Mouse (Mus musculus): Measurements from ENCODE around the gene Ivns1abp. TPM values are rescaled to one million over a fixed set of nuclear protein-coding genes. Genes with fewer than 3 reads are reported as not detected.
A peak's percentile ranks its signal among the peaks of the same experiment; 100 is the strongest.

Gene Ivns1abp
- total and polyA plus RNA-seq, 2 experiments from 2014 or later, result 121 to 140 TPM

- Histone ChIP-seq H3K4me3 (ENCODE audit: low read length) (no peak overlapping the region), H3K36me3 (ENCODE audit: insufficient read depth, low read length) (no peaks in the 10 kb centered on the region), H3K9me3 (ENCODE audit: low read length) (no peaks in the 10 kb centered on the region), H3K9ac (replicated peaks; ENCODE audit: low read length) (no peak overlapping the region), H3K4me2 (ENCODE audit: low read depth, low read length) (no peak overlapping the region), H3K27ac (no peak overlapping the region), H3K27me3 (ENCODE audit: insufficient read depth, low read length) (no peaks in the 10 kb centered on the region), H3K4me1 (ENCODE audit: insufficient read depth, low read length) (no peaks in the 10 kb centered on the region)
- 80% methylated on average over 7 of the region's 7 CpGs for WGBS
- no peak for DNase-seq (ENCODE audit: low spot score)
- ATAC-seq, result no peak
- TF ChIP-seq CTCF (IDR thresholded peaks at IDR 0.05; ENCODE audit: low read depth), result no peak
These were observed 25.0 kb upstream of the Ivns1abp start for GRCm38 (mm10) chr1:151319267-151319666.

- 64% methylated on average over 4 of the region's 4 CpGs for WGBS
- no peak for TF ChIP-seq CTCF (IDR thresholded peaks at IDR 0.05; ENCODE audit: low read depth)
- ATAC-seq, result no peak
- Histone ChIP-seq H3K9me3 (ENCODE audit: low read length) (no peaks in the 10 kb centered on the region), H3K9ac (replicated peaks; ENCODE audit: low read length) (no peak overlapping the region), H3K4me1 (ENCODE audit: insufficient read depth, low read length) (no peaks in the 10 kb centered on the region), H3K36me3 (ENCODE audit: insufficient read depth, low read length) (no peaks in the 10 kb centered on the region), H3K4me3 (ENCODE audit: low read length) (no peak overlapping the region), H3K27me3 (ENCODE audit: insufficient read depth, low read length) (no peaks in the 10 kb centered on the region), H3K4me2 (ENCODE audit: low read depth, low read length) (no peak overlapping the region), H3K27ac (no peak overlapping the region)
- DNase-seq (ENCODE audit: low spot score), result no peak
These were observed 23.9 kb upstream of the Ivns1abp start for GRCm38 (mm10) chr1:151320408-151320807.

GRCm38 (mm10) chr1:151325328-151325727, 18.9 kb upstream of the Ivns1abp start:
- no peak overlapping the region for H3K4me2 ChIP-seq (ENCODE audit: low read depth, low read length)
- no peaks in the 10 kb centered on the region for H3K27me3 ChIP-seq (ENCODE audit: insufficient read depth, low read length)
- no peaks in the 10 kb centered on the region for H3K4me1 ChIP-seq (ENCODE audit: insufficient read depth, low read length)
- H3K27ac ChIP-seq, result no peak overlapping the region
- no peaks in the 10 kb centered on the region for H3K9me3 ChIP-seq (ENCODE audit: low read length)
- H3K4me3 ChIP-seq (ENCODE audit: low read length), result no peak overlapping the region
- WGBS, result 85% methylated on average over 1 of the region's 1 CpGs
- no peaks in the 10 kb centered on the region for H3K36me3 ChIP-seq (ENCODE audit: insufficient read depth, low read length)
- no peak for DNase-seq (ENCODE audit: low spot score)
- H3K9ac ChIP-seq (replicated peaks; ENCODE audit: low read length), result no peak overlapping the region
- TF ChIP-seq CTCF (IDR thresholded peaks at IDR 0.05; ENCODE audit: low read depth), result no peak
- ATAC-seq, result no peak

GRCm38 (mm10) chr1:151328341-151329097, 15.8 kb upstream of the Ivns1abp start:
- Histone ChIP-seq H3K4me3 (ENCODE audit: low read length) (no peak overlapping the region), H3K9me3 (ENCODE audit: low read length) (no peaks in the 10 kb centered on the region), H3K27me3 (ENCODE audit: insufficient read depth, low read length) (no peaks in the 10 kb centered on the region), H3K4me2 (ENCODE audit: low read depth, low read length) (no peak overlapping the region), H3K36me3 (ENCODE audit: insufficient read depth, low read length) (no peaks in the 10 kb centered on the region), H3K4me1 (ENCODE audit: insufficient read depth, low read length) (no peaks in the 10 kb centered on the region), H3K27ac (no peak overlapping the region), H3K9ac (replicated peaks; ENCODE audit: low read length) (no peak overlapping the region)
- DNase-seq (ENCODE audit: low spot score), result no peak
- ATAC-seq, result no peak
- no peak for TF ChIP-seq CTCF (IDR thresholded peaks at IDR 0.05; ENCODE audit: low read depth)
- WGBS, result 86% methylated on average over 14 of the region's 14 CpGs

GRCm38 (mm10) chr1:151329601-151330000, 14.7 kb upstream of the Ivns1abp start:
- ATAC-seq, result no peak
- whole genome bisulfite sequencing, result 83% methylated on average over 7 of the region's 7 CpGs
- no peak overlapping the region for H3K4me2 ChIP-seq (ENCODE audit: low read depth, low read length)

GRCm38 (mm10) chr1:151332819-151333218, 11.5 kb upstream of the Ivns1abp start:
- no peak overlapping the region for H3K4me2 ChIP-seq (ENCODE audit: low read depth, low read length)
- no peaks in the 10 kb centered on the region for H3K4me1 ChIP-seq (ENCODE audit: insufficient read depth, low read length)
- 96% methylated on average over 3 of the region's 3 CpGs for WGBS
- H3K36me3 ChIP-seq (ENCODE audit: insufficient read depth, low read length), result no peaks in the 10 kb centered on the region
- no peak overlapping the region for H3K4me3 ChIP-seq (ENCODE audit: low read length)
- no peak overlapping the region for H3K9ac ChIP-seq (replicated peaks; ENCODE audit: low read length)
- H3K27me3 ChIP-seq (ENCODE audit: insufficient read depth, low read length), result no peaks in the 10 kb centered on the region
- no peak overlapping the region for H3K27ac ChIP-seq
- ATAC-seq, result no peak
- no peak for TF ChIP-seq CTCF (IDR thresholded peaks at IDR 0.05; ENCODE audit: low read depth)
- no peak for DNase-seq (ENCODE audit: low spot score)
- H3K9me3 ChIP-seq (ENCODE audit: low read length), result no peaks in the 10 kb centered on the region

More at GRCm38 (mm10) chr1:151329601-151330000, 14.7 kb upstream of the Ivns1abp start:
- no peak overlapping the region for H3K4me3 ChIP-seq (ENCODE audit: low read length)
- H3K4me1 ChIP-seq (ENCODE audit: insufficient read depth, low read length), result no peaks in the 10 kb centered on the region
- no peaks in the 10 kb centered on the region for H3K36me3 ChIP-seq (ENCODE audit: insufficient read depth, low read length)
- H3K27ac ChIP-seq, result no peak overlapping the region
- no peak overlapping the region for H3K9ac ChIP-seq (replicated peaks; ENCODE audit: low read length)
- H3K27me3 ChIP-seq (ENCODE audit: insufficient read depth, low read length), result no peaks in the 10 kb centered on the region
- no peak for TF ChIP-seq CTCF (IDR thresholded peaks at IDR 0.05; ENCODE audit: low read depth)
- no peaks in the 10 kb centered on the region for H3K9me3 ChIP-seq (ENCODE audit: low read length)
- DNase-seq (ENCODE audit: low spot score), result no peak

- no peak for TF ChIP-seq CTCF (IDR thresholded peaks at IDR 0.05; ENCODE audit: low read depth)
- ATAC-seq (no peak), DNase-seq (ENCODE audit: low spot score) (peak; percentile 8)
- Histone ChIP-seq H3K9me3 (ENCODE audit: low read length) (no peaks in the 10 kb centered on the region), H3K4me2 (ENCODE audit: low read depth, low read length) (no peak overlapping the region), H3K36me3 (ENCODE audit: insufficient read depth, low read length) (no peaks in the 10 kb centered on the region), H3K9ac (replicated peaks; ENCODE audit: low read length) (no peak overlapping the region), H3K4me1 (ENCODE audit: insufficient read depth, low read length) (peaks cover 4% of the 10 kb centered on the region; the same call in 1 of the 2 replicates), H3K27ac (no peak overlapping the region), H3K27me3 (ENCODE audit: insufficient read depth, low read length) (no peaks in the 10 kb centered on the region), H3K4me3 (ENCODE audit: low read length) (no peak overlapping the region)
These were observed 6.0 kb upstream of the Ivns1abp start for GRCm38 (mm10) chr1:151338234-151338633.
